Mouse (Mus musculus): ENCODE measurements around the gene Rapsn.

Rapsn gene

GRCm38 (mm10) chr2:91080784-91081513, 45.5 kb downstream of the Rapsn start:
- DNase-seq (ENCODE audit: low spot score), result no peak

- no peak for DNase-seq (ENCODE audit: low spot score)
Observed at GRCm38 (mm10) chr2:91081775-91082695, 46.6 kb downstream of the Rapsn start, which contains the start of gene Spi1. Gene Spi1 (plus strand): TSS chr2:91082390.

GRCm38 (mm10) chr2:91082844-91083243, 47.4 kb downstream of the Rapsn start:
- no peak for DNase-seq (ENCODE audit: low spot score)

- no peak for DNase-seq (ENCODE audit: low spot score)
Observed at GRCm38 (mm10) chr2:91083366-91083940, 48.0 kb downstream of the Rapsn start.

GRCm38 (mm10) chr2:91084179-91084820, 48.9 kb downstream of the Rapsn start:
- no peak for DNase-seq (ENCODE audit: low spot score)

GRCm38 (mm10) chr2:91085494-91086391, 50.3 kb downstream of the Rapsn start:
- no peak for DNase-seq (ENCODE audit: low spot score)

GRCm38 (mm10) chr2:91086392-91087237, 51.2 kb downstream of the Rapsn start:
- DNase-seq (ENCODE audit: low spot score), result no peak

- no peak for DNase-seq (ENCODE audit: low spot score)
Observed at GRCm38 (mm10) chr2:91087453-91087852, 52.0 kb downstream of the Rapsn start.

GRCm38 (mm10) chr2:91088987-91089386, 53.6 kb downstream of the Rapsn start:
- no peak for DNase-seq (ENCODE audit: low spot score)

GRCm38 (mm10) chr2:91090208-91090607, 54.8 kb downstream of the Rapsn start:
- peak; percentile 73 for DNase-seq (ENCODE audit: low spot score)

- no peak for DNase-seq (ENCODE audit: low spot score)
Observed at GRCm38 (mm10) chr2:91090827-91091226, 55.4 kb downstream of the Rapsn start.
